11 mouse cellular contexts compared by ENCODE assay signal in the genomic region with DNA sequence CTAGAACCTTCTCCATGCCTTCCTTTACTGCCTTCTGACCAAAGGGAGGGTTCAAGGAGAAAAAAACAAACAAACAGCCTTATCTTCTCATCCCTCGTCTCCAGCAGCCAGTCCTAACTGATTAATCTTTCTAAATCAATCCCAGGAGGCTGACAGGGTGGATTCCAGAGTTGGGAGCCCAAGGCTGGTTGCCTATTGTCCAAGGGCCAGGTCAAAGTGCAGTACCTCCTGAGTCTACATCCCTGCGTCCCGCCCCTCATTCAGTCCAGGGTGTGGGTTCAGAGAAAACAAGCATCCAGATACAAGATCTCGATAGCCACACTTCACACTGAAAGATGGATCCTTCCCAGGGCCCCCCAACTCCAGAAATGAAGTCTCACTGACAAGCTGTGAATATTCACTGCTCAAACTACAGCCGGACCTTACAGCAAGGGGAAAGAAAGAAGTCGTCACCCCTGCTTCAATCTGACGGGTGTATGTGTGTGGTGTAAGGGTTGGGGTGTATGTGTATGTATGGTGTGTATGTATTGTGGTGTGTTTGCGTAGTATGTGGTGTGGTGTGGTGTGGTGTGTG. TPM values are rescaled to one million over a fixed set of nuclear protein-coding genes. Genes with fewer than 3 reads are reported as not detected.
DNase-seq lines count a peak whose midpoint lies in the region; ATAC-seq lines count a peak whose summit lies in the region.
"Had no signal": no experiment of that assay in that cellular context is flagged by ENCODE, and none has a peak within 500 bp of the region (broad histone marks: within the 10 kb centered on the region; RNA-seq: fewer than 3 reads in every experiment).

No protein-coding gene starts in this region.

- H3K27ac ChIP-seq in heart, embryonic 11.5 days (ENCODE audit: low read depth, low read length) = 0 out of 2 replicates have a peak overlapping the region, but pooled peaks have one; percentile 5
- peak overlapping the region; percentile 100; the same call in 1 of the 2 replicates for H3K27ac ChIP-seq in forebrain, embryonic 11.5 days (ENCODE audit: low read depth, low read length)
- no peak overlapping the region for H3K27ac ChIP-seq in kidney, embryonic 14.5 days (ENCODE audit: low read depth, low read length)
- H3K27ac ChIP-seq in neural tube, embryonic 11.5 days (ENCODE audit: low read depth, low read length) = peak overlapping the region; percentile 35; the same call in 1 of the 2 replicates

- H3K9me3 ChIP-seq in heart, embryonic 11.5 days (replicated peaks; ENCODE audit: control insufficient read depth, low read length) = no peaks in the 10 kb centered on the region
- H3K9me3 ChIP-seq in forebrain, embryonic 11.5 days (ENCODE audit: control insufficient read depth, low read length) = no peaks in the 10 kb centered on the region
- no peaks in the 10 kb centered on the region for H3K9me3 ChIP-seq in kidney, embryonic 14.5 days (ENCODE audit: control insufficient read depth, low read length)
- no peaks in the 10 kb centered on the region for H3K9me3 ChIP-seq in neural tube, embryonic 11.5 days (ENCODE audit: control insufficient read depth, low read length)

- H3K36me3 ChIP-seq in heart, embryonic 11.5 days (ENCODE audit: control insufficient read depth, insufficient read depth, low read length) = peaks cover 10% of the 10 kb centered on the region
- peaks cover 3% of the 10 kb centered on the region for H3K36me3 ChIP-seq in forebrain, embryonic 11.5 days (ENCODE audit: control insufficient read depth, insufficient read depth, low read length)
- peaks cover 22% of the 10 kb centered on the region; the same call in 1 of the 2 replicates for H3K36me3 ChIP-seq in kidney, embryonic 14.5 days (ENCODE audit: control insufficient read depth, insufficient read depth, low read length)
- peaks cover 2% of the 10 kb centered on the region; the same call in 1 of the 2 replicates for H3K36me3 ChIP-seq in neural tube, embryonic 11.5 days (ENCODE audit: control insufficient read depth, insufficient read depth, low read length)

- intact Hi-C loops in heart, postnatal 36 days (cut with DNase I) = loop anchor here (10.0 kb wide), 1 partner anchor 713 kb away; the partner anchor contains the start of gene Rac1

- no peak overlapping the region; the same call in 1 of the 2 replicates for H3K4me3 ChIP-seq in heart, embryonic 11.5 days (ENCODE audit: low read depth, low read length)
- H3K4me3 ChIP-seq in forebrain, embryonic 11.5 days (ENCODE audit: low read depth, low read length) = peak overlapping the region; percentile 87
- H3K4me3 ChIP-seq in kidney, embryonic 14.5 days (ENCODE audit: low read length) = no peak overlapping the region
- H3K4me3 ChIP-seq in neural tube, embryonic 11.5 days (ENCODE audit: low read depth, low read length) = peak overlapping the region; percentile 98; the same call in 1 of the 2 replicates
- H3K4me3 ChIP-seq: megakaryocyte, embryonic 14.5 days had no signal

- DNase-seq in heart, postnatal 36 days = no peak
- DNase-seq in forebrain, embryonic 11.5 days (ENCODE audit: low spot score) = no peak
- no peak for DNase-seq in neural tube, embryonic 11.5 days (ENCODE audit: low spot score)
- no peak for DNase-seq in gastrocnemius, postnatal 4 days (ENCODE audit: low spot score in 2 of 2)
- DNase-seq in gastrocnemius, postnatal 10 days = no peak
- DNase-seq in layer of hippocampus, postnatal 36 days = no peak
- DNase-seq: adrenal gland, adult 8-10 months; thymus, postnatal 25 days had no signal

- peak overlapping the region; percentile 100 for H3K9ac ChIP-seq in heart, embryonic 11.5 days (ENCODE audit: low read depth, low read length)
- peak overlapping the region; percentile 100 for H3K9ac ChIP-seq in forebrain, embryonic 11.5 days (ENCODE audit: low read length)
- peak overlapping the region; percentile 100; the same call in 1 of the 2 replicates for H3K9ac ChIP-seq in kidney, embryonic 14.5 days (ENCODE audit: low read depth, low read length)
- peak overlapping the region; percentile 100 for H3K9ac ChIP-seq in neural tube, embryonic 11.5 days (ENCODE audit: low read length)

- ATAC-seq in heart, embryonic 11.5 days (replicated peaks; ENCODE audit: insufficient number of reproducible peaks, low FRiP score, low TSS enrichment) = no peak
- no peak for ATAC-seq in forebrain, embryonic 11.5 days (replicated peaks; ENCODE audit: low FRiP score)
- ATAC-seq in kidney, embryonic 14.5 days (ENCODE audit: low FRiP score, low TSS enrichment) = no peak
- ATAC-seq in neural tube, embryonic 11.5 days (ENCODE audit: insufficient read depth, low FRiP score, low TSS enrichment) = no peak

- H3K4me1 ChIP-seq in heart, embryonic 11.5 days (ENCODE audit: control insufficient read depth, insufficient read depth, low read length) = peaks cover 37% of the 10 kb centered on the region
- peaks cover 23% of the 10 kb centered on the region for H3K4me1 ChIP-seq in forebrain, embryonic 11.5 days (replicated peaks; ENCODE audit: control insufficient read depth, insufficient read depth, low read length)
- peaks cover 30% of the 10 kb centered on the region for H3K4me1 ChIP-seq in kidney, embryonic 14.5 days (ENCODE audit: control insufficient read depth, insufficient read depth, low read length)
- peaks cover 27% of the 10 kb centered on the region for H3K4me1 ChIP-seq in neural tube, embryonic 11.5 days (ENCODE audit: control insufficient read depth, insufficient read depth, low read length)

- no peaks in the 10 kb centered on the region for H3K27me3 ChIP-seq in heart, embryonic 11.5 days (ENCODE audit: control insufficient read depth, insufficient read depth, low read length)
- no peaks in the 10 kb centered on the region for H3K27me3 ChIP-seq in forebrain, embryonic 11.5 days (ENCODE audit: control insufficient read depth, insufficient read depth, low read length)
- H3K27me3 ChIP-seq in kidney, embryonic 14.5 days (ENCODE audit: control insufficient read depth, insufficient read depth, low read length) = no peaks in the 10 kb centered on the region
- no peaks in the 10 kb centered on the region for H3K27me3 ChIP-seq in neural tube, embryonic 11.5 days (ENCODE audit: control insufficient read depth, insufficient read depth, low read length)

- peak overlapping the region; percentile 99 for H3K4me2 ChIP-seq in heart, embryonic 11.5 days
- peak overlapping the region; percentile 96 for H3K4me2 ChIP-seq in forebrain, embryonic 11.5 days (ENCODE audit: low read depth, low read length, severe bottlenecking)
- H3K4me2 ChIP-seq in kidney, embryonic 14.5 days (replicated peaks; ENCODE audit: low read depth, low read length) = peak overlapping the region; percentile 97
- peak overlapping the region; percentile 96 for H3K4me2 ChIP-seq in neural tube, embryonic 11.5 days (ENCODE audit: low read depth)

- WGBS in heart, embryonic 11.5 days (ENCODE audit: insufficient replicate concordance) = 43% methylated on average over 8 of the region's 8 CpGs
- 21% methylated on average over 8 of the region's 8 CpGs for WGBS in forebrain, embryonic 11.5 days
- WGBS in kidney, embryonic 14.5 days = 47% methylated on average over 8 of the region's 8 CpGs
- 27% methylated on average over 8 of the region's 8 CpGs for WGBS in neural tube, embryonic 11.5 days

RNA-seq across cellular contexts. Expression of gene Tnrc18, which starts 5.5 kb away (rescaled TPM):
- 23.5 and 24.4 TPM in 2 replicates for polyA plus RNA-seq in heart, embryonic 11.5 days (2014; fragmentation: Nextera tagmentation; extraction: Ambion mirVana)
- 10 to 100 TPM; 55.4 to 62.3 TPM for total RNA-seq in heart, postnatal 36 days (2021)
- 55.2 and 55.7 TPM in 2 replicates for polyA plus RNA-seq in forebrain, embryonic 11.5 days (2014; fragmentation: Nextera tagmentation; extraction: Ambion mirVana)
- 32.7 and 41.1 TPM in 2 replicates for polyA plus RNA-seq in kidney, embryonic 14.5 days (2014; fragmentation: Nextera tagmentation; extraction: Ambion mirVana)
- polyA plus RNA-seq in neural tube, embryonic 11.5 days (2014; fragmentation: Nextera tagmentation; extraction: Ambion mirVana) = 32.5 and 34.7 TPM in 2 replicates
- 10 to 100 TPM; 82.2 TPM for total RNA-seq in gastrocnemius, postnatal 4 days (2021)
- total RNA-seq in gastrocnemius, postnatal 10 days (2021) = 10 to 100 TPM; 44.8 to 64.7 TPM
- 100 to 1,000 TPM; 146 to 156 TPM for total RNA-seq in layer of hippocampus, postnatal 36 days (2021)

Comparison
In these comparisons a context has a peak if more than half of its experiments do, and no peak if none do; other contexts are left out.
1. H3K4me3 ChIP-seq: peak in forebrain, embryonic 11.5 days (single experiment) and neural tube, embryonic 11.5 days (single experiment); none in heart, embryonic 11.5 days (single experiment) and kidney, embryonic 14.5 days (single experiment).
2. Peak in every context shown above with its lines, with median percentiles within 50 percentile points of each other: H3K4me2 ChIP-seq and H3K9ac ChIP-seq.